Mouse (Mus musculus) brain, embryonic 18.5 days (tissue): ENCODE data around the gene Cnbd2.
A peak's percentile ranks its signal among the peaks of the same experiment; 100 is the strongest.

Source experiments
- DNase-seq: peaks from one replicate; pipeline ENCODE4 v3.0.0-alpha.2; 2012; ENCODE audit warnings: low read depth, low spot score

Cnbd2 gene

GRCm38 (mm10) chr2:156312297-156312897 lies at the start of gene Cnbd2, which contains the start of gene Scand1:
Cnbd2 (plus strand) TSS chr2:156312299.
Scand1 (minus strand) TSS chr2:156312704.
- peak; percentile 62 for DNase-seq

DNA sequence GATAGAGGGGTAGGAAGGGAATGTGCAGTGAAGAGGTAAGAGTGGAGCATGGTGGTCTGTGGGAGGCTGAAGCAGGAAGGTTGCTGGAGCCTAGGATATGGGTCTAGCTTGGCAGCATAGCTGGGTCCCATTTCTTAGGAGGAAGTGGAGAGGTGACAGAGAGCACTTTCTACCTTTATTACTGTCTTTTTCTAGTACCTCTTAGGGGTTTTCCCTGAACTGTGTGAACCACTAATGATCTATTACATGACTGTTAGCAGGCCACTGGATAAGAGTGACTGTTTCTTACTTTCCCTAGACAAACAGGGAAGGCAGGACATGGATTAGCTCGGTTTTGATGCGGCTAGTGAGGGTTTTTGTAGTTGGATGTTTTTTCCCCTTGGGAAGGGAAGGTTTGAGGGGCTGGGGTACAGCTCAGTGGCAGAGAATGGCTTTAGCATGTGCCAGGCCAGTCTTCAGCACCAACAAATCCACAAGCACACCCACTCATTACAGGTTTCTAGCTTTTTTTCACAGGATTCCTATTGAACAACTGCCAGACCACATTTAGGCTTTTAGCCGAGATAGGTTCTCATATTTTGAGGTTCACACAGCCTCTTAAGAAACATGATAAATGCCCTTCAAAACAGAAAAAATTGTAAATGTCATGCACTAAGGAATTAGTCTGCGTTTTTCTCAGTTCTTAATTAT lies 48.8 kb upstream of the Cnbd2 start:
- DNase-seq, result no peak

GRCm38 (mm10) chr2:156267636-156268035 lies 44.5 kb upstream of the Cnbd2 start:
- DNase-seq, result no peak

- DNase-seq, result no peak
Measured at GRCm38 (mm10) chr2:156272553-156272952, 39.5 kb upstream of the Cnbd2 start.

GRCm38 (mm10) chr2:156278226-156279017 lies 33.7 kb upstream of the Cnbd2 start:
- peak; percentile 46 for DNase-seq

GRCm38 (mm10) chr2:156281227-156281626 lies 30.9 kb upstream of the Cnbd2 start:
- DNase-seq, result no peak

- DNase-seq, result no peak
Measured at GRCm38 (mm10) chr2:156285161-156285560, 26.9 kb upstream of the Cnbd2 start.

DNA sequence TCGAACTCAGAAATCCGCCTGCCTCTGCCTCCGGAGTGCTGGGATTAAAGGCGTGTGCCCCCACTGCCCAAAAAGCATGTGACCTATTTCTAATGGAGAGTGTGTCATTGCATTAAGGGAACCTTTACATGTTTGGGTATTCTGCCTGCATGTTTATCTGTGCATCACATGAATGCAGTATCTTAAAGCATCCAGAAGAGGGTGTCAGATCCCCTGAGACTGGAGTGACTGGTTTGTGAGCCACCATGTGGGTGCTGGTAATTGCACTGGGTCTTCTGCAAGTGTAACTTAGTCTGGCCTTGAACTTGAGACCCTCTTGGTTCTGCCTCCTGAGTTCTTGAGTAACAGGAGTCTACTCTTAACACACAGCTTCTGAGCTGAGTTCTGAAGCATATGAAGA lies 25.4 kb upstream of the Cnbd2 start:
- DNase-seq, result no peak

GRCm38 (mm10) chr2:156288222-156288621 lies 23.9 kb upstream of the Cnbd2 start:
- no peak for DNase-seq

DNA sequence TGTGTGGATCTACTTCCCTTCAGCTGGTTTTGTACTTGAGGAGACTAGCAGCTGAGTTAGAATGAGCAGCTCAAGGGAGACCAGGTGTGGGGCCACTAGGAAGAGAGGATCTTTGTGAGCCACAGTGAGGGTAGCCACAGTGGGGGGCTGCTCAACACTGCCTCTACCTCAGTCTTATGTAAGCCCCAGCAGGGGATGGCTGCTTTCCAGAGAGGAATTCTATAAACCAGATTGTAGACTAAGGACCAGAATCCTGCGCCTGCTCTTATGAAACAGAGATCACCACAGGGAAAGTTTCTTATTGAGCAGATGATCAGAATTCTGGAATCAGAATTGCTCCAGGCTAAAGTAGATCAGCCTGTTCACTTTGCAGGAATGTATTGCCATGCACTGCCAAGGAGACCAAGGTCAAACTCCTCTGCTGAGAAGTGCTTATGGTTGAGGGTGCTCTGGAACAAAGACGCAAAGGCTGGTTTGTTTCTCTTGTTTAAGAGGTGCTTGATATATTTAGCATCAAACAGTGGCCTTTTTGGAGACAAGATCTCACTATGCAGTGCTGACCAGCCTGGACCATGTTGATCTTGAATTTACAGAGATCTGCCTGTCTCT lies 22.4 kb upstream of the Cnbd2 start:
- DNase-seq, result no peak

DNA sequence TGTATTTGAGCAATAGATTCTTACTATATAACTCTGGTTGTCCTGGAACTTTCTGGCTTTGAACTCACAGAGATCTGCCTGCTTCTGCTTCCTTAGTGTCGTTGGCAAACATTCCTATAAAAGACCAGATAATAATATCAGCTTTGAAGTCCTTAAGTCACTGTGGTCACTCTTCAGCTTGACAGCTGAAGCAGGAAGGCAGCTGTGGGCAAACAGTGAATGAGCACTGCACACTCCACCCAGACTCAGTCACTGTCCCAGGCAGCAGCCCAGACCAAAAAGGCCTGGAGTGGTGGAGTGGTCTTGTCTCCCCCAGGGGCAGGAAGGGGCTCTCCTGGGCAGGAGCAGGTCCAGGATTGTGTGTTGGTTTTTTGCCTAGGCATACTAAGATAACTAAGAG lies 20.1 kb upstream of the Cnbd2 start:
- no peak for DNase-seq

- no peak for DNase-seq
Measured at GRCm38 (mm10) chr2:156295601-156296063, 16.5 kb upstream of the Cnbd2 start.

GRCm38 (mm10) chr2:156296190-156296589 lies 15.9 kb upstream of the Cnbd2 start:
- DNase-seq, result no peak

- no peak for DNase-seq
Measured at GRCm38 (mm10) chr2:156297653-156298052, 14.4 kb upstream of the Cnbd2 start.

DNA sequence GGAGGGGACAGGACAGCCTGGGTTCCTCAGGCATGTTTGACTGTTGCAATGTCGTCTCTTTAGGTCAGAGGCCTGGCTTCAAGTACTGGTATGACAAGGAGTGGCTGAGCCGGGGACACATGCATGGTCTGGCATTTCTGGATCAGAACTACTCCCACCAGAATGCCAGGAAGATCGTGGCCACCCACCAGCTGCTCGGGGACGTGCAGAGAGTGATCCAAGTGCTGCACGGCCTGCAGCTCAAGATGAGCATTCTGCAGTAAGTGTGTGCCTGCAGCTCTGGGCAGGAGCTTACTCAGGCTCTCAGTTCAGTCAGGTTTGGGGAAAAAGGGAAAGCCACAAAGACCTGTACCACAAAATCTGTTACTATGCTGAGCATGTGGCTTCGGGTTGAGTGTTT lies 13.6 kb upstream of the Cnbd2 start:
- no peak for DNase-seq

DNA sequence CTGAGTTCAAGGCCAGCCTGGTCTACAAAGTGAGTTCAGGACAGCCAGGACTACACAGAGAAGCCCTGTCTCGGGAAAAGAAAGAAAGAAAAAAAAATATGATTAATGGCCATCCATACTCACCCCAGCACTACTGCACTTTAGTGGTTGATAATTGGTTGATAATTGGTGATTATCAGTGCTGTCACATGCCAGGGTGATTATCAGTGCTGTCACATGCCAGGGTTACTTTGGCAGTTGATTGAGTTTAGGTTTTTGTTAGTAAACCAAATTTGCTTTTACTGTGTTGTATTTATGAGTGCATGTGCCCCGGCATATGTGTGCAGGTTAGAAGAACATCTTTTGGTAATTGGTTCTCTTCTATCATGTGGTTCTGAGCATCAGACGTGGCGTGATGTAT lies 10.0 kb upstream of the Cnbd2 start:
- DNase-seq, result no peak

DNA sequence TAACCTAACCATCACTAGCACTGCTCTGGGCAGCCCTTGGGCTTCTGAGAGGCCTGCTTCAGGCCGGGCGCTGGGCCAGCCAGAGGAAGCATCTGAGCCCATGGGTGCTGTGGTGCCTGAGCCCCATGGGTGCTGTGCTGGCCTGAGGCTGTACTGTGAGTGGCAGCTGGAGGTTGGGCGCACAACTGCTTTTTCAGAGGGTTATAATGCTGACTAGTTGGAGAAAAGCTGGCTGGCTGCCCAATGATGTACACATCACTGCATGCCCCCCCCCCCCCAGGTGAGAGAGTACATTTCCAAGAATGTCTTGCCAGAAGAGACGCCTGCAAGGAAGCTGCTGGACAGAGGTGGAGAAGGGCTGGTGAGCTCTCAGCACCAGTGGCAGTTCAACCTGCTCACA lies 7.7 kb upstream of the Cnbd2 start:
- no peak for DNase-seq

GRCm38 (mm10) chr2:156305818-156306217 lies 6.3 kb upstream of the Cnbd2 start:
- DNase-seq, result no peak

DNA sequence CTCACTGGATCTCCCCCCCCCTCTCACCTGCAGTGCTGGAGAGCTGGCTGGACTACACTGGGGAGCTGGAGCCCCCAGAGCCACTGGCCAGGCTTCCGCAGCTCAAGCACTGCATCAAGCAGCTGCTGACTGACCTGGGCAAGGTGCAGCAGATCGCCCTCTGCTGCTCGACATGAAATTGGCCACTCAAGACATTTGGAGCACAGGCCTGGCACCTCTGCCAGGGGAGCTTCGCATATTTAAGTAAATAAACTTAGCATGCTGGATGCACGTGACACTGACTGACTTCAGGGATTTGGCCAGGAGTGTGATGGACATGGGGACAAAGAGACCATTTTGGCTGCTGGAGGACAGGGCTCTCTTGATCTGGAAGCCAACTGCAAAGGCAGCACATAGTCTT lies 4.8 kb upstream of the Cnbd2 start:
- DNase-seq, result no peak

DNA sequence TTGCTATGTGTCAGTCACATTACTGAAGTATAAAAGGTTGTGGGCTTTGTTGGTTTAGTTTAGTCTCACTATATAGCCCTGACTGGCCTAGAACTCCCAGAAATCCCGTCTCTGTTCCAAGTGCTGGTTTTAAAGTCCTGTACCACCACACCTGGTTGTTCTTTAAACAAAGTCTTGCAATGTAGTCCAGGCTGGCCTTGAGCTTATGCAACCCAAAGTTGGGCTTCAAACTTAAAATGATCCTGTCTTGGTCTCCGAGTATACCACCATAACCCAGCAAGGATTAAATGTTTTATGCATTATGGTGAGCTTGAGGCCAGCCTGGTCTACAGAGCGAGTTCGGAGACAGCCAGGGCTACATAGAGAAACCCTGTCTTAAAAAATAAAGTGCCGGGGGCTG lies 2.2 kb upstream of the Cnbd2 start:
- DNase-seq, result no peak

DNA sequence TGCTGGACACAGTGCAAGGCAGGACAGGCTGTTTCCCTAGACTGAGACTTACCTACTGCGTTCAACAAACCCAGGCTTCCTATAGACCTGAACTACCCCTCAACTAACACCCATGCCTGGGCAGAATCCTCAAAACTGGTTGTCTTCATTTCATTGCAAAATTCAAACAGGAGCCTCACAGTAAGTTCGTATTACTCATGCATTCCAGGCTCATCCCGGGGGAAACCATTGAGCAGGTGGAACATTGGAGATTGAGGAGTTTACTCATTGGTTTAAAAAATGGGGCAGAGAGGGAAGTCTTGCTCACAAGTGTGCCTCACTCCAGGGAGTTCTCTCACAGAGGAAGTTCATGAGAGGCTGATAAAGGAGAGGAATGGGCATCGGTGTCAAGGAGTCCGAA lies 1.6 kb upstream of the Cnbd2 start:
- no peak for DNase-seq

DNA sequence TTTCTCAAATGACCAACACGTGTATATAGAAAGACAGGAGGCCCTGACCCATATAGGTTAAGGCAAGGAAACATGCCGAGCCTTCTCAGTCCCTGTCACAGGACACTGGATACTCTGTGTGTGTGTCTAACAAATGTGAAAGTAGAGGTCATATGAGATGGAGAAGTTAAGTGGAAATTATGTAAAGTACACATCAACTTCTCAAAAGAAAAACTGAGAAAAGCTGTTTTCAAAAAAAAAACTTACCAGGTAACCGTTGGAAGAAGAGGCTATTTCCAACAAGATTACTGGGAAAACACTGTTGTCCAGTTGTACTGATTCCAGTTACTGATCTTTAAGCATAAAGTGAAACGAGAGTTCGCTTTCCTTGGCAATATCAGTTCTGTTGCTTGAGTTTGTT lies 1.2 kb upstream of the Cnbd2 start:
- no peak for DNase-seq
